Mouse (Mus musculus) ES-Bruce4 (cell line): ENCODE data around the gene Maml2.

Source experiments
- CTCF ChIP-seq: IDR thresholded peaks from one replicate; pipeline ENCODE4 v1.8.1; 2011; ENCODE audit warnings: low read depth, low read length
- EP300 ChIP-seq: IDR thresholded peaks from 2 replicates; pipeline ENCODE4 v1.6.1; 2011; ENCODE audit warnings: low read depth, low read length; ENCODE audit not compliant: insufficient read depth
- POLR2A ChIP-seq: IDR thresholded peaks from one replicate; pipeline ENCODE4 v1.8.1; 2011; ENCODE audit warnings: low read length; ENCODE audit not compliant: insufficient read depth

GRCm38 (mm10) chr9:13433501-13434090, 135.8 kb downstream of the Maml2 start:
- TF ChIP-seq EP300 (no peak), CTCF (no peak), POLR2A (no peak)
